Mouse (Mus musculus) layer of hippocampus, postnatal 14 days (tissue): ENCODE data around the gene Snap29. TPM values are rescaled to one million over a fixed set of nuclear protein-coding genes. Genes with fewer than 3 reads are reported as not detected.

Source experiments
- DNase-seq, 2 experiments: peaks; one replicate each; pipeline ENCODE4 v3.0.0; 2021 to 2022; ENCODE audit warnings: low spot score in 2 of 2, mixed read lengths in 1 of 2
- total RNA-seq, 2 experiments: library from RNA; stranded (reverse); gene quantifications; 2 replicates each; pipeline ENCODE4 v1.2.3; 2021

Snap29 gene
- total RNA-seq, 2 experiments from 2014 or later = 27.3 to 31.2 TPM

GRCm38 (mm10) chr16:17472498-17472897 is 66.7 kb downstream of the Snap29 start:
- DNase-seq = no peak

DNA sequence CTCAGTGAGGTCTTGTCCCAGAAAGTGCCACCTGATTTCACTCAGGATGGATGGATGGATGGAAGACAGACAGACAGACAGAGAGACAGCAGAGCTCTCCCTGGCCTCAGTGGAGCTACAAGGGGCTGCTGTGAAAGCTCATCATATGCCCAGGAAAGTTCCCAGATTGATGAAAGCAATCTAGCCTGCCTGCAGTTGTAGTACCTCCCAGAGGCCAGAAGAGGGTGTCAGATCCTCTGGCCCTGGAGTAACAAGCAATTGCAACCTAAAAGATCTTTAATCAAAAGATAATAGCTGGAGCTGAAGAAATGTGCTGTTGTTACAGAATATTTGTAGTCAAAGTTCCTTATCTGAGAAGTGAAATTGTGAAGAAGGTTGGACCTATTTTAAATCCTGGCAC is 68.3 kb downstream of the Snap29 start:
- peak in 1 of 2 experiments; percentile 59 for DNase-seq

DNA sequence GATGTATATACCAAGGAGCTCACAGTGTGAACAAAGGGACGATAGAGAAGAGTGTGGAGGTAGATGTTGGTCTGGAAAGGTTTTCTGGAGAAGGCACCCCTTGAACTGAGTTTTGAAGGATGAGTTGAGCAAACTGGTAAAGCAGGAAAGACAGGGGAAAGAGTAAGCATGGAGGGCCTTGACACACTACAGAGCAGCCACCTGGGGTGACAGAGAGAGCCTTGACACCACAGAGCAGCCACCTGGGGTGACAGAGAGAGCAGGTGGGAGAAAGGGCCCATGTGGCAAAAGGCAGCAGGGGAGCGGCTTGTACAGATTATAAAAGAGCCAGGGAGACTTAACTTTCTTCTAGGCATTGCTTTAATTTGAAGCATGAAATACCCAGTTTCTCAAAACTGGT is 69.0 kb downstream of the Snap29 start:
- DNase-seq = no peak

- no peak for DNase-seq
Observed at GRCm38 (mm10) chr16:17475326-17475725, 69.5 kb downstream of the Snap29 start.

- no peak for DNase-seq
Observed at GRCm38 (mm10) chr16:17478331-17478943, 72.7 kb downstream of the Snap29 start.

Other genes with a start within 250 kb of the Snap29 start
- 100 to 1,000 TPM; 157 to 159 TPM for gene Ube2l3, start 203.3 kb upstream of the Snap29 start, total RNA-seq
- gene Rimbp3, start 197.4 kb upstream of the Snap29 start, total RNA-seq = 1 to 10 TPM; 2.5 to 3.1 TPM
- gene Hic2, start 172.4 kb upstream of the Snap29 start, total RNA-seq = 1 to 10 TPM; 4.3 to 4.4 TPM
- gene Tmem191c, start 129.9 kb upstream of the Snap29 start, total RNA-seq = 100 to 1,000 TPM in 1 of 2 experiments, 10 to 100 TPM in 1; 86.7 to 100 TPM
- under 1 TPM; 0.60 to 0.92 TPM for gene Serpind1, start 74.6 kb upstream of the Snap29 start, total RNA-seq
- gene Pi4ka, start 328 bp downstream of the Snap29 start, total RNA-seq = 100 to 1,000 TPM; 222 to 236 TPM
- gene Crkl, start 46.0 kb downstream of the Snap29 start, total RNA-seq = 10 to 100 TPM; 37.3 to 37.4 TPM
- gene Aifm3, start 83.6 kb downstream of the Snap29 start, total RNA-seq = 10 to 100 TPM; 59.1 to 61.5 TPM
- gene Lztr1, start 102.7 kb downstream of the Snap29 start, total RNA-seq = 100 to 1,000 TPM; 204 to 215 TPM
- gene Thap7, start 125.2 kb downstream of the Snap29 start, total RNA-seq = 10 to 100 TPM; 38.1 to 40.8 TPM
- 1 to 10 TPM in 1 of 2 experiments, under 1 TPM in 1; 0.67 to 1.6 TPM for gene Lrrc74b, start 155.3 kb downstream of the Snap29 start, total RNA-seq
- gene P2rx6, start 155.9 kb downstream of the Snap29 start, total RNA-seq = 1 to 10 TPM in 1 of 2 experiments, under 1 TPM in 1; 0.83 to 1.1 TPM
- gene Slc7a4, start 177.2 kb downstream of the Snap29 start, total RNA-seq = 10 to 100 TPM; 86.2 to 94.9 TPM
- 10 to 100 TPM; 37.9 to 42.2 TPM for gene Smpd4, start 213.4 kb downstream of the Snap29 start, total RNA-seq
- 10 to 100 TPM; 39.9 to 48.2 TPM for gene Ccdc74a, start 240.5 kb downstream of the Snap29 start, total RNA-seq